Mouse (Mus musculus): ENCODE measurements at regions not wholly inside any gene's neighbourhood (a gene's known extent, or its start where the extent isn't known, plus 50 kb on each side); places are given as distances from the start of the nearest gene placed in this dataset.

DNA sequence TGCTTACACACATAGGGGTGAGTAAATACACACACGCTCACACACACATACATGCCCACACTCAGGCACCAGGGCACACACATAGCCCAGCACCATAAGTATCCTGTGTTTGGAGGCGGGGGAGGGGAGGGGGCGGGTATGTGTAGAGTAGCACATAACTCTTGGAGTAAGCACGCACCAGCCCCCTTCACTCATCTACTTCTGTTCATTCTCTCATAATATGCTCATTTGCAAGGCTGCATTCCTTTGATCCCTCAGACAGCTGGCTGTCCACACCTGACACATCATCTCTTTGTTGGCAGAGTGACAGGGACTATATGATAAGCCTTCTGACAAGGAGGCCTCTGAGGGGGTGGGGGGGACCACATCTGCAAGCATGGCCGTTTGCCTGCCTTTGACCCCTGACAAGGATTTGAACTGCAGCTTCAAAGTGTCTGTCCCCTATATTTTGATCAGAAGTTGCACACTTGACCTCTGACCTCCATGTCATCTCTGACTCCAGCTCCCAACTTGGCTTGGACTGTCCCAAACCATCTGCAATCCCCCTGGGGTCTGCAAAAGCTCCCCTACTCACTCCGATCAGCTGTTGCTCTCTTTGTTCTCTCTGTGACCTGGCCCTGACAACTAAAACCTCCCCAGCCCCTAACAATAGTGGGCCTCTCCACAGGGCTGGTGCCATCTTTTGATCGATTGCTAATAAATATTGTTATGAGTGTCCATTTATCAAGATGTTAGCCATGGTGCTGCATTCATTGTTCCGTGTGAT, 95.6 kb upstream of the Btg1 start:
- DNase-seq: no peak
- H3K4me3 ChIP-seq: no peak overlapping the region
- intact Hi-C loops (cut with DNase I): no loop called here
- no peak overlapping the region for H3K27ac ChIP-seq
- TF ChIP-seq CTCF (IDR thresholded peaks at IDR 0.05): no peak

DNA sequence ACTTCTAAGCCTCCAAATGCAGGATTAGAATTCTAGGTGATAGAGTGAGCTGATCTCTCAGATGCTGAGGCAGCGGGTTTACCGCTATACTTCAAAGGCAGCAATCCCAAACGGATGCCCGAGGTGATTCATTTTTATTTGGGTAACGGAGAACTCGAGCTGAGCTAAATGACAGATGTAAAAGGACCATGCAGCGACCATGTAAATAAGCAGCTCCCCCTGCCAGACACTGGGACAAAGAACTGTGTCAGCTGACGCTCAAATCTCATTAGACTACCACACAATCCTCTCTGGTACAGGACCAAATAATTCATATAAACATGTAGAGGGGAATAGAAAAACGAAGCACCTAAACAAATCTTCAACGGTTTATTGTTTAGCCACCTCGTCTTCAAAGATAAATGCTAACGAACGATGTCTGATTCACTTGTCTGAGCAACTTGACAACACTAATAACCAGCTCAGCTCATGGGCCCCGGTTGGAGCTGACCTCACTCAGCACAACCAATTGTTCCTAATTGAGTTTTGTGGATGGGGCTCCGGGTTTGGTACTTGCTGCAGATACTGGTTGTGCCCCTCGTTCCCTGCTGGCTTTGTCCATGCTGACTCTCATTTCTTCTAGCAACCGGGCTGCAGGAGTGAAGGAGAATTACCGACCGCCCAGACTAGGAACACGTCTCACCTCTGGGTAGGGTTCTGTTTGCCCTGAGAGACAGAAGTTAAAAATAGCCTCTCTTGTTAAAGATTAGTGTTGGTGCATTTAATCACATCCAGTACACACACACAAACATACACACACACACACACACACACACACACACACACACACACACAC, 92.6 kb upstream of the Btg1 start:
- Histone ChIP-seq H3K27ac (no peak overlapping the region), H3K4me3 (no peak overlapping the region)
- DNase-seq: no peak
- intact Hi-C loops (cut with DNase I): no loop called here
- no peak for TF ChIP-seq CTCF (IDR thresholded peaks at IDR 0.05)

DNA sequence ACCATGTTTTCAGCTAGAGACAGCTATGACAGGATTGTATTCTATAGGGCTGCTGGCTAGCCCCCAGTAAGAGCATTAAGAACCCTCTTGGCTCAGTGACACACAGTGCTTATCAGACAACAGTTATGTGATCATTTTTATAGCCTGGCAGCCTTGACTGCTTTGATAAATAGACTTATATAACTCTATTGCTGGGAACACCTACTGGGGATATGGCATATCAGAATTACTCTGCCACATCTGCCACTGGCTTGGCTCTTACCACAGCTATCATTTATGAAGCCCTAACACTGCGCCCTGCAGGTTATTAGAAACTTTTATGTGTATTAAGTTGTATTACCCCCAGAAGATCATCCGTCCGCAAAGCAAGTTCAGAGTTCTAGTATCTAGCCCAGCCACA, 88.9 kb upstream of the Btg1 start:
- Histone ChIP-seq H3K27ac (no peak overlapping the region), H3K4me3 (no peak overlapping the region)
- DNase-seq: no peak
- TF ChIP-seq CTCF (IDR thresholded peaks at IDR 0.05): no peak
- intact Hi-C loops (cut with DNase I): no loop called here

DNA sequence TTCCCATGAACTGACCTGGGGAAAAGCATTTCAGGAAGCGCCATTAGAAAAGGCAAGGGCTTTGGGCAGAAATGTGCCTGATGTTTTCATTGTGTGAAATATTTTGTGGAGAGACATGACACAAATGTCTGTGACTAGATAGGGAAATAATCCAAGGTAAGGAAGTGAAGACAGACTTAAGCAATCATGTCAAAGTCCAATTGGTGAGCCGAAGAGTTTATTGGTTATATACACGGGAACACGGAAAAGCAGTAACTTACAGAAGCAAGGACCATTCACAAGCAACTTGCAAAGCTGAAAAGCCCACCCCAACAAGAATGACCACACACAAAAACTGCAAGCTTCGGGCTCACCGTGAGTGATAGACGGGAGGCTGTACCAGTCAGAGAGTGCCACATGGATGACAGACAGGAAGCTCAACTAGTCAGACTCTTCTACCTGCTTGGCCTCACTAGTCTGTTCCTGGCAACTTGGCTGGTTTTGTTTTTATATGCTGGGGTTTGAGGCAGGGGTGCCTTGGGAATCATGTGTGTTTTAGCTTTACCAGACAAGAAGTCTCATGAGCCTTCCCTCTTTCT, 82.2 kb upstream of the Btg1 start:
- TF ChIP-seq CTCF (IDR thresholded peaks at IDR 0.05): no peak
- H3K27ac ChIP-seq: no peak overlapping the region
- no peak overlapping the region for H3K4me3 ChIP-seq
- no peak for DNase-seq
- intact Hi-C loops (cut with DNase I): no loop called here

DNA sequence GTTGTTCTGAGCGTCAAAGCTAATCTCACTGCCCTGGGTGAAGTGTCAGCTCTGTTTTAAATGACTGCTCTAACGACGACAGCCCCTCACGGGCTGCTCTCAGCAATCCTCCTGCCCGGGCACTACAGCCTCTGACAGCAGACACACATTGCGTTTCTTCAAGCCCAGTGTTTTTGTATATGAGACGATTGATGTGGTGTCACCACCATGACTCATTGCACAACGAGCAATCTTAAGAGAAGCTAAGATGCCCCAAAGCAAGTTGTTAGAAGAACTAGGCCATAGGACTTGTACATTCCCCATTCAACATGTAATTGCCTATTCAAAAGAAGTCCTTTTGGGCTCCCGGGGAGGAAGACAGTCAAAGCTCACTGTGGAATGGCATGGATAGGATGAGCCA, 81.3 kb upstream of the Btg1 start:
- Histone ChIP-seq H3K27ac (no peak overlapping the region), H3K4me3 (no peak overlapping the region)
- no peak for TF ChIP-seq CTCF (IDR thresholded peaks at IDR 0.05)
- intact Hi-C loops (cut with DNase I): no loop called here
- no peak for DNase-seq

DNA sequence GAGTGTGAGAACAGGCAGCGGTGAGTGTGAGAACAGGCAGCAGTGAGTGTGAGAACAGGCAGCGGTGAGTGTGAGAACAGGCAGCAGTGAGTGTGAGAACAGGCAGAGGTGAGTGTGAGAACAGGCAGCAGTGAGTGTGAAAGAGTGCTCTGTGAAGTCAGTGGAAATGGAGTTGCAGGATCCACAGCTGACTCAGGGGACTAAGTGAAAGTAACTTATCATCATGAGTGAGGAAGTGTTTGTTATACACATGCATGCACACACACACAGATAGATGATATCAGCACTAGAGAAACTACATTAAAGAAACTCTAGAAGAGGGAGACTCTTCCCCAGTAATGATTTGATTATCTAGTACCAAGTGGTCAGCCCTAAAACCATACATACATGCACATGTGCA, 76.0 kb upstream of the Btg1 start:
- no peak overlapping the region for H3K4me3 ChIP-seq
- intact Hi-C loops (cut with DNase I): no loop called here
- no peak for DNase-seq
- no peak overlapping the region for H3K27ac ChIP-seq
- TF ChIP-seq CTCF (IDR thresholded peaks at IDR 0.05): no peak

DNA sequence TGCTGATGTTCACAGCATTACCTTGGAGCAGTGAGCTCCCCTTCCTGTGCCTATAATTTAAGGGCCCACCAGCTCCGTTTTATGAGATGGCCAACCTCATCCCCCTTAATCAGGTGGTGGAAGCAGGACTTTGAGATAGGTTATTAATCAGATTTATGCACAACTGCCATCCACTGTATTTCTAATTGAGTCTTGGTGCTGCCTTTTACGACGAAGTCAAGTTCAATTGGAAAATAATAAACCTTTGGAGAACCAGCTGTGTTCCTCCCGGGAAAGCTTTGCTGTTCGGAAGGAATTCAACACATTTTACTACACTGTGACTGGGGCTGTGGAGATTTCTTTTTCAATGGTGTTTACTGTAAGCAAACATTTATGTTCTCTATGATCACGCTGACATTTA, 71.5 kb upstream of the Btg1 start:
- no peak overlapping the region for H3K27ac ChIP-seq
- H3K4me3 ChIP-seq: no peak overlapping the region
- intact Hi-C loops (cut with DNase I): no loop called here
- TF ChIP-seq CTCF (IDR thresholded peaks at IDR 0.05): no peak
- DNase-seq: no peak

DNA sequence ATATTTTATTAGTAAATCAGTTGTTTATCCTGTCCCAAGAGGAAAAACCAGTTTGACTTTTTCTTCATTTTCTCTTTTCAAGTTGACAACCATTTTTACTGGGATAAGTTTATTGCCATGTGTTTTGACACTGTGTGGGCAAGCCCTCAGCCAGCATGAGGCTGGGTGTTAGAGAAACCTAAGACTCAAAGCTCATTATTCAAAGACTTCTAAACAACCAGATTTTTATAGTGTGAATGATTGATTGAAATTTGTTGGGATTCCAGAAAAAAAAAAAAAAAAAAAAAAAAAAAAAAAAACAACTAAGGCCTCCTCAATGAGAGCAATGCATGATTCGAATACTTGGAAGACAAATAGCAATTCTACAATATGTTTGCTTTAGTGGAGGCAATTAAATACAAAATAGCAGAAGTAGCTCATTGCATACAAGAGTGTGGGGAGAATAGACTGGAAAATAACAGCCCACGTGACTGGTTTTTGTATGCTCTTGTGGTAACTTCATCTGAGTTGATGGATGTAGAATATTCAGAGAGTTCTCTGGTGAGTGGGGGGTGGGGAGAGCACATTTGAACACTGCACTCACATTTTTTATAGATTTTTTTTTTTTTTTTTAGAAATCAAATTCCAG, 70.9 kb upstream of the Btg1 start:
- no peak for TF ChIP-seq CTCF (IDR thresholded peaks at IDR 0.05)
- intact Hi-C loops (cut with DNase I): no loop called here
- H3K27ac ChIP-seq: no peak overlapping the region
- H3K4me3 ChIP-seq: no peak overlapping the region
- DNase-seq: no peak

DNA sequence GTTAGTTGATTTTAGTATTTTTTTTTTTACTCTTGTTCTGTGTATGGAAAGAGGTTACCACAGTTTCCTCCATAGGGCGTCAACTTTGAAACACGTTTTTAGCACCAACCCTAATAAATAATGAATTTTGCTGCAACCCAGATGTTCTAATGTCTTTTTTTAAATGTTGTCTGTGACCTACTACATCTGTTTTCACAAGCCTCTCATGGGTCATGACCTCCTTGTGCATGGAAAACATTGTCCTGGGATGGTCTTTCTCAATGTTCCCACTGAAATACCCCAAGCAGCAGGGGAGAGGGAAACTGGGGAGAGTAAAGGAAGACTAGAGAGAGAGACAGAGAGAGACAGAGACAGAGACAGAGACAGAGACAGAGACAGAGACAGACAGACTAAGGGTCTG, 67.2 kb upstream of the Btg1 start:
- Histone ChIP-seq H3K27ac (no peak overlapping the region), H3K4me3 (no peak overlapping the region)
- intact Hi-C loops (cut with DNase I): no loop called here
- no peak for DNase-seq
- TF ChIP-seq CTCF (IDR thresholded peaks at IDR 0.05): no peak

DNA sequence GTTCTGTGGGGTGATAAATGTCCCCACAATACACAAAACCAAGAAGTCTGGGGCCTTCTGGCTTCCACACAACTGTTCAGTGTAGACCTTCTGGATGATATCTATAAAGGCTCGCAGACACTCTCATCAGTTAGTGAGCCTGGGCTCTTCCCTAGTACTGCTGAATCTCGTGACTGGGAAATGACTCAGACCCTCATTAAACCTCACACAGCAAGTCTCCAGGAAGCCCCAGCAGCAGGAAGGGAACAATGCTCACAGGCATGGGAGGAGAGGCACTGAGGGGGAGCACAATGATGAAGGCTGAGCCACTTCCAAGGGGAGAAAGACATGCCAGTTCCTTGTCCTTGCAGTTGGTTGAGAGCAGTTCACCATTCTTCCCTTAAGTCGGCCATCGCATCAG, 66.5 kb upstream of the Btg1 start:
- Histone ChIP-seq H3K27ac (peak overlapping the region; percentile 38), H3K4me3 (no peak overlapping the region)
- no peak for DNase-seq
- no peak for TF ChIP-seq CTCF (IDR thresholded peaks at IDR 0.05)
- intact Hi-C loops (cut with DNase I): no loop called here

DNA sequence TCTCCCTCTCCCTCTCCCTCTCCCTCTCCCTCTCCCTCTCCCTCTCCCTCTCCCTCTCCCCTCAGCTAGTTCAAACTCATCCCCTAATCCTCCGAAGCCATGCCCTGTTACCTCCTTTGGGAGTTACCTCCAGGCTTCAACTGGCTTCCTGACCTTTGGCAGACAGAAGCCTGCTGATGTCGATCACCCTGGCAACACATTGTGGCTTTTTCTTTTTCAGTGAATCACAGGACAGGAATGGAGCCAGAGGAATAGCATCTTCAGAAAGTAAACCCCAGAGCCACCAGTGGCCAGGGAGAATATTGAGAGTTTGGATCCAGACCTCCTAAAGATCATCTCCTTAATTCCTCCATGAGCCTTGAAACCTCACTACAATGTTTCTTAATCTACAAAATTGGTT, 59.5 kb upstream of the Btg1 start:
- intact Hi-C loops (cut with DNase I): no loop called here
- TF ChIP-seq CTCF (IDR thresholded peaks at IDR 0.05): no peak
- Histone ChIP-seq H3K4me3 (no peak overlapping the region), H3K27ac (no peak overlapping the region)
- DNase-seq: no peak

DNA sequence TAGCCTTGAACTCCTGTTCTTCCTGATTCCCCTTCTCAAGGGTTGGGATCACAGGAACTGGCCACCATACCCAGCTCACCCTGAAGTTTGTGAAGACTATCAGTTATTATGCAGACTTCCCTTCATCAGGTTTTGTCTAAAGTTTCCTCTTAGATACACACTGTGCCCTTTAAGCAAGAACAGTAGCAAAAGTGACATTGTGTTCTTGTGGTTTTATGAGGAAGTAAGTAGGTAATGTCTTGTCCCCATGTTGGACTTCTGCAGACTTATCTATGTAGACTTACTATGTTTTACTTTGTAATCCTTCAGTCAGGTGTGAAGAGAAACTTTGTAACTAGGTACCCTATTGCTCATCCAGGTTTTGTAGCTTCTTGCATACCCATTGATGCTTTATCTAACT, 51.5 kb upstream of the Btg1 start:
- TF ChIP-seq CTCF (IDR thresholded peaks at IDR 0.05): no peak
- Histone ChIP-seq H3K27ac (no peak overlapping the region), H3K4me3 (no peak overlapping the region)
- intact Hi-C loops (cut with DNase I): no loop called here
- DNase-seq: no peak

All from gastrocnemius, adult 2 months (tissue).